Mouse (Mus musculus): ENCODE measurements at regions not wholly inside any gene's neighbourhood (a gene's known extent, or its start where the extent isn't known, plus 50 kb on each side); places are given as distances from the start of the nearest gene placed in this dataset.
A peak's percentile ranks its signal among the peaks of the same experiment; 100 is the strongest.

- Histone ChIP-seq H3K27me3 (replicated peaks) (no peaks in the 10 kb centered on the region), H3K9me3 (replicated peaks; ENCODE audit: low read length) (no peaks in the 10 kb centered on the region), H3K4me2 (ENCODE audit: insufficient read depth, low read depth, poor library complexity, severe bottlenecking) (no peak overlapping the region), H3K79me2 (replicated peaks; ENCODE audit: control insufficient read depth, extremely low read depth, insufficient read depth, poor library complexity, severe bottlenecking) (no peaks in the 10 kb centered on the region), H3K4me3 (replicated peaks in 1 of 3; ENCODE audit: low read depth in 2 of 3, low read length in 2 of 3, poor library complexity in 1 of 3) (no peak overlapping the region), H3K9ac (ENCODE audit: insufficient read depth, low read depth) (no peak overlapping the region), H3K27ac (ENCODE audit: insufficient read depth, low read depth) (no peak overlapping the region), H3K4me1 (ENCODE audit: control insufficient read depth in 1 of 2, insufficient read depth in 2 of 2) (no peaks in the 10 kb centered on the region), H3K36me3 (replicated peaks in 1 of 2; ENCODE audit: control insufficient read depth in 1 of 2, insufficient read depth in 1 of 2, low read length in 1 of 2) (no peaks in the 10 kb centered on the region)
- in situ Hi-C loops (cut with MboI; ENCODE audit: low pct_ligation_motif_present, low pct_unique_long_range_greater_than_20kb, low sequenced_read_pairs): no loop called here
- no peak for TF ChIP-seq E2F4 (IDR thresholded peaks at IDR 0.05; ENCODE audit: insufficient replicate concordance, low read depth, low read length)
- TF ChIP-seq CHD2 (IDR thresholded peaks at IDR 0.05; ENCODE audit: low read length): peak; percentile 47; the same call in 1 of the 2 replicates
- no peak for TF ChIP-seq USF1 (IDR thresholded peaks at IDR 0.05; ENCODE audit: low read depth, low read length)
- TF ChIP-seq RAD21 (IDR thresholded peaks at IDR 0.05; ENCODE audit: low read depth, low read length): peak; percentile 13
- dilution Hi-C loops (cut with MboI; ENCODE audit: extremely low pct_ligation_motif_present, extremely low pct_unique_long_range_greater_than_20kb, low sequenced_read_pairs): no loop called here
- peak; percentile 4 for DNase-seq (ENCODE audit: extremely low read depth)
Measured at GRCm38 (mm10) chr13:106454366-106454927, 482.3 kb downstream of the Ipo11 start.

- in situ Hi-C loops (cut with MboI; ENCODE audit: low pct_ligation_motif_present, low pct_unique_long_range_greater_than_20kb, low sequenced_read_pairs) (no loop called here), dilution Hi-C loops (cut with MboI; ENCODE audit: extremely low pct_ligation_motif_present, extremely low pct_unique_long_range_greater_than_20kb, low sequenced_read_pairs) (no loop called here)
- Histone ChIP-seq H3K4me3 (replicated peaks in 1 of 3; ENCODE audit: low read depth in 2 of 3, low read length in 2 of 3, poor library complexity in 1 of 3) (no peak overlapping the region), H3K4me2 (ENCODE audit: insufficient read depth, low read depth, poor library complexity, severe bottlenecking) (no peak overlapping the region), H3K4me1 (ENCODE audit: control insufficient read depth in 1 of 2, insufficient read depth in 2 of 2) (0 out of 4 replicates have a peak, but pooled peaks cover 0 to 1% of the 10 kb centered on the region in 2 experiments), H3K9me3 (replicated peaks; ENCODE audit: low read length) (no peaks in the 10 kb centered on the region), H3K79me2 (replicated peaks; ENCODE audit: control insufficient read depth, extremely low read depth, insufficient read depth, poor library complexity, severe bottlenecking) (no peaks in the 10 kb centered on the region), H3K36me3 (replicated peaks in 1 of 2; ENCODE audit: control insufficient read depth in 1 of 2, insufficient read depth in 1 of 2, low read length in 1 of 2) (no peaks in the 10 kb centered on the region), H3K27me3 (replicated peaks) (no peaks in the 10 kb centered on the region), H3K9ac (ENCODE audit: insufficient read depth, low read depth) (no peak overlapping the region), H3K27ac (ENCODE audit: insufficient read depth, low read depth) (no peak overlapping the region)
- TF ChIP-seq ZNF384 (IDR thresholded peaks at IDR 0.05; ENCODE audit: low read depth, low read length): no peak
- TF ChIP-seq PAX5 (IDR thresholded peaks at IDR 0.05; ENCODE audit: low read length): no peak
- no peak for TF ChIP-seq ZKSCAN1 (IDR thresholded peaks at IDR 0.05; ENCODE audit: borderline replicate concordance, low read depth, low read length)
- no peak for TF ChIP-seq NRF1 (IDR thresholded peaks at IDR 0.05; ENCODE audit: low read depth, low read length)
- no peak for TF ChIP-seq ZMIZ1 (IDR thresholded peaks at IDR 0.05; ENCODE audit: low read depth, low read length)
- TF ChIP-seq JUN (IDR thresholded peaks at IDR 0.05; ENCODE audit: insufficient read depth, low read depth, low read length): no peak
- TF ChIP-seq NELFE (IDR thresholded peaks at IDR 0.05; ENCODE audit: low read depth, low read length): no peak
- TF ChIP-seq MXI1 (IDR thresholded peaks at IDR 0.05; ENCODE audit: low read depth, low read length): no peak
- DNase-seq (ENCODE audit: extremely low read depth): no peak
Measured at GRCm38 (mm10) chr13:106432165-106432564, 504.6 kb downstream of the Ipo11 start.

- dilution Hi-C loops (cut with MboI; ENCODE audit: extremely low pct_ligation_motif_present, extremely low pct_unique_long_range_greater_than_20kb, low sequenced_read_pairs): no loop called here
Measured at GRCm38 (mm10) chr13:106406608-106407038, 530.1 kb downstream of the Ipo11 start.

More at GRCm38 (mm10) chr13:106406608-106407038, 530.1 kb downstream of the Ipo11 start:
- H3K27ac ChIP-seq (ENCODE audit: insufficient read depth, low read depth): no peak overlapping the region
- H3K27me3 ChIP-seq (replicated peaks): no peaks in the 10 kb centered on the region
- no peak overlapping the region for H3K4me3 ChIP-seq (replicated peaks in 1 of 3; ENCODE audit: low read depth in 2 of 3, low read length in 2 of 3, poor library complexity in 1 of 3)
- no peak for TF ChIP-seq RAD21 (IDR thresholded peaks at IDR 0.05; ENCODE audit: low read depth, low read length)
- TF ChIP-seq CTCF (conservative IDR thresholded peaks at IDR 0.05 in 1 of 2, IDR thresholded peaks at IDR 0.05 in 1 of 2; ENCODE audit: low read depth in 2 of 2, low read length in 2 of 2): no peak
- no peak for TF ChIP-seq PAX5 (IDR thresholded peaks at IDR 0.05; ENCODE audit: low read length)
- TF ChIP-seq ZNF384 (IDR thresholded peaks at IDR 0.05; ENCODE audit: low read depth, low read length): no peak
- TF ChIP-seq JUND (conservative IDR thresholded peaks at IDR 0.05; ENCODE audit: low read depth, low read length): no peak
- TF ChIP-seq CHD2 (IDR thresholded peaks at IDR 0.05; ENCODE audit: low read length): no peak
- TF ChIP-seq MEF2A (IDR thresholded peaks at IDR 0.05; ENCODE audit: borderline replicate concordance, low read depth, low read length): no peak
- no peak for TF ChIP-seq USF2 (conservative IDR thresholded peaks at IDR 0.05; ENCODE audit: low read depth, low read length)
- H3K36me3 ChIP-seq (replicated peaks in 1 of 2; ENCODE audit: control insufficient read depth in 1 of 2, insufficient read depth in 1 of 2, low read length in 1 of 2): no peaks in the 10 kb centered on the region
- DNase-seq (ENCODE audit: extremely low read depth): no peak
- H3K79me2 ChIP-seq (replicated peaks; ENCODE audit: control insufficient read depth, extremely low read depth, insufficient read depth, poor library complexity, severe bottlenecking): no peaks in the 10 kb centered on the region
- H3K4me2 ChIP-seq (ENCODE audit: insufficient read depth, low read depth, poor library complexity, severe bottlenecking): no peak overlapping the region
- in situ Hi-C loops (cut with MboI; ENCODE audit: low pct_ligation_motif_present, low pct_unique_long_range_greater_than_20kb, low sequenced_read_pairs): no loop called here
- H3K4me1 ChIP-seq (ENCODE audit: control insufficient read depth in 1 of 2, insufficient read depth in 2 of 2): no peaks in the 10 kb centered on the region
- H3K9me3 ChIP-seq (replicated peaks; ENCODE audit: low read length): no peaks in the 10 kb centered on the region
- no peak overlapping the region for H3K9ac ChIP-seq (ENCODE audit: insufficient read depth, low read depth)

All from CH12.LX (cell line).